Comparison of ENCODE assay signal across 28 mouse cellular contexts in genomic region chr12:46416250-46416649, GRCm38 (mm10).
DNase-seq lines count a peak whose midpoint lies in the region; ATAC-seq and TF ChIP-seq lines count a peak whose summit lies in the region.
"Had no signal": no experiment of that assay in that cellular context is flagged by ENCODE, and none has a peak within 500 bp of the region (broad histone marks: within the 10 kb centered on the region; RNA-seq: fewer than 3 reads in every experiment).

No protein-coding gene starts in this region.

- peaks cover 3% of the 10 kb centered on the region; the same call in 1 of the 2 replicates for H3K9me3 ChIP-seq in hindbrain, postnatal 0 days (ENCODE audit: low read length)
- H3K9me3 ChIP-seq in hindbrain, embryonic 10.5 days, result no peaks in the 10 kb centered on the region
- no peaks in the 10 kb centered on the region; the same call in 1 of the 2 replicates for H3K9me3 ChIP-seq in neural tube, embryonic 15.5 days (replicated peaks)
- H3K9me3 ChIP-seq in forebrain, embryonic 16.5 days (ENCODE audit: control insufficient read depth, low read length), result no peaks in the 10 kb centered on the region
- H3K9me3 ChIP-seq in midbrain, embryonic 14.5 days (ENCODE audit: control insufficient read depth, low read length), result no peaks in the 10 kb centered on the region
- H3K9me3 ChIP-seq: G1E; heart, embryonic 13.5 days; hindbrain, embryonic 13.5 days; limb, embryonic 15.5 days; megakaryocyte, embryonic 14.5 days; neural tube, embryonic 13.5 days had no signal

- TF ChIP-seq CTCF in hindbrain, postnatal 0 days (IDR thresholded peaks at IDR 0.05; ENCODE audit: low read depth), result peak; percentile 24; the same call in 1 of the 2 replicates

- no peaks in the 10 kb centered on the region for H3K27me3 ChIP-seq in hindbrain, postnatal 0 days (ENCODE audit: insufficient read depth, low read length)
- H3K27me3 ChIP-seq in hindbrain, embryonic 10.5 days (ENCODE audit: insufficient read depth, poor library complexity, severe bottlenecking), result no peaks in the 10 kb centered on the region
- no peaks in the 10 kb centered on the region for H3K27me3 ChIP-seq in neural tube, embryonic 15.5 days (replicated peaks)
- no peaks in the 10 kb centered on the region for H3K27me3 ChIP-seq in forebrain, embryonic 16.5 days (replicated peaks; ENCODE audit: control insufficient read depth, insufficient read depth, low read length)
- H3K27me3 ChIP-seq in midbrain, embryonic 14.5 days (ENCODE audit: control insufficient read depth, insufficient read depth, low read length), result no peaks in the 10 kb centered on the region
- H3K27me3 ChIP-seq: CH12.LX; heart, embryonic 13.5 days; hindbrain, embryonic 13.5 days; limb, embryonic 15.5 days; megakaryocyte, embryonic 14.5 days; neural tube, embryonic 13.5 days; Patski had no signal

- no peak overlapping the region for H3K4me3 ChIP-seq in hindbrain, postnatal 0 days (ENCODE audit: low read length)
- no peak overlapping the region for H3K4me3 ChIP-seq in hindbrain, embryonic 10.5 days
- no peak overlapping the region for H3K4me3 ChIP-seq in neural tube, embryonic 15.5 days (replicated peaks)
- no peak overlapping the region for H3K4me3 ChIP-seq in forebrain, embryonic 16.5 days (replicated peaks; ENCODE audit: low read length)
- H3K4me3 ChIP-seq in midbrain, embryonic 14.5 days (replicated peaks; ENCODE audit: low read depth, low read length), result no peak overlapping the region
- H3K4me3 ChIP-seq: heart, adult 2 months; heart, embryonic 13.5 days; hindbrain, embryonic 13.5 days; limb, embryonic 15.5 days; megakaryocyte, embryonic 14.5 days; neural tube, embryonic 13.5 days had no signal

- no peak overlapping the region for H3K9ac ChIP-seq in hindbrain, postnatal 0 days (replicated peaks; ENCODE audit: low read length)
- H3K9ac ChIP-seq in neural tube, embryonic 15.5 days (replicated peaks), result no peak overlapping the region
- H3K9ac ChIP-seq in forebrain, embryonic 16.5 days (replicated peaks; ENCODE audit: low read depth, low read length), result no peak overlapping the region
- no peak overlapping the region for H3K9ac ChIP-seq in midbrain, embryonic 14.5 days (replicated peaks; ENCODE audit: low read length)
- H3K9ac ChIP-seq: heart, embryonic 13.5 days; hindbrain, embryonic 13.5 days; limb, embryonic 15.5 days; liver, embryonic 14.5 days; lung, embryonic 14.5 days; neural tube, embryonic 13.5 days had no signal

- DNase-seq in hindbrain, postnatal 0 days (ENCODE audit: low spot score), result peak; percentile 25
- DNase-seq in hindbrain, embryonic 10.5 days (ENCODE audit: low spot score), result no peak
- DNase-seq in neural tube, embryonic 10.5 days (ENCODE audit: extremely low spot score, low spot score), result no peak
- peak; percentile 32 for DNase-seq in midbrain, embryonic 14.5 days
- DNase-seq in layer of hippocampus, adult 18-20 months (ENCODE audit: low spot score in 2 of 2), result no peak
- no peak for DNase-seq in T-cell, adult 2 months (ENCODE audit: low spot score)
- DNase-seq: adrenal gland, adult 2 months; B cell, adult 2 months; cerebellum, postnatal 36 days; gastrocnemius, postnatal 14 days; heart, adult 2 months; kidney, adult 9 months; kidney, postnatal 25 days; left cerebral cortex, postnatal 4 days; lung, embryonic 14.5 days; lung, postnatal 36 days had no signal

- ATAC-seq in hindbrain, postnatal 0 days, result no peak
- 0 out of 2 replicates have a peak, but pooled peaks have one; percentile 47 for ATAC-seq in neural tube, embryonic 15.5 days (ENCODE audit: low FRiP score)
- 0 out of 2 replicates have a peak, but pooled peaks have one; percentile 30 for ATAC-seq in forebrain, embryonic 16.5 days
- peak; percentile 37; the same call in 1 of the 2 replicates for ATAC-seq in midbrain, embryonic 14.5 days (ENCODE audit: low FRiP score, low TSS enrichment)
- ATAC-seq: inflammation-experienced regulatory T-cells, adult 6 months; Patski had no signal

- H3K27ac ChIP-seq in hindbrain, postnatal 0 days, result no peak overlapping the region
- no peak overlapping the region; the same call in 1 of the 2 replicates for H3K27ac ChIP-seq in hindbrain, embryonic 10.5 days
- no peak overlapping the region for H3K27ac ChIP-seq in neural tube, embryonic 15.5 days (replicated peaks)
- H3K27ac ChIP-seq in forebrain, embryonic 16.5 days (ENCODE audit: low read length), result no peak overlapping the region
- no peak overlapping the region for H3K27ac ChIP-seq in midbrain, embryonic 14.5 days (replicated peaks; ENCODE audit: low read depth, low read length)
- H3K27ac ChIP-seq: heart, adult 2 months; heart, embryonic 13.5 days; hindbrain, embryonic 13.5 days; limb, embryonic 15.5 days; liver, embryonic 14.5 days; neural tube, embryonic 13.5 days had no signal

- no peaks in the 10 kb centered on the region for H3K36me3 ChIP-seq in hindbrain, postnatal 0 days (ENCODE audit: insufficient read depth, low read length)
- no peaks in the 10 kb centered on the region for H3K36me3 ChIP-seq in hindbrain, embryonic 10.5 days
- H3K36me3 ChIP-seq in neural tube, embryonic 15.5 days, result no peaks in the 10 kb centered on the region
- no peaks in the 10 kb centered on the region for H3K36me3 ChIP-seq in forebrain, embryonic 16.5 days (ENCODE audit: control insufficient read depth, insufficient read depth)
- H3K36me3 ChIP-seq in midbrain, embryonic 14.5 days (ENCODE audit: control insufficient read depth, insufficient read depth, low read length), result no peaks in the 10 kb centered on the region
- H3K36me3 ChIP-seq: G1E; heart, embryonic 13.5 days; hindbrain, embryonic 13.5 days; limb, embryonic 15.5 days; neural tube, embryonic 13.5 days had no signal

- H3K4me2 ChIP-seq in hindbrain, postnatal 0 days (ENCODE audit: low read depth, low read length), result no peak overlapping the region
- H3K4me2 ChIP-seq in neural tube, embryonic 15.5 days, result no peak overlapping the region
- H3K4me2 ChIP-seq in forebrain, embryonic 16.5 days (ENCODE audit: low read length), result no peak overlapping the region
- no peak overlapping the region for H3K4me2 ChIP-seq in midbrain, embryonic 14.5 days (ENCODE audit: low read length)
- H3K4me2 ChIP-seq: heart, embryonic 13.5 days; hindbrain, embryonic 13.5 days; limb, embryonic 15.5 days; lung, embryonic 14.5 days; neural tube, embryonic 13.5 days had no signal

- H3K4me1 ChIP-seq in hindbrain, postnatal 0 days (ENCODE audit: insufficient read depth, low read length), result no peaks in the 10 kb centered on the region
- no peaks in the 10 kb centered on the region for H3K4me1 ChIP-seq in hindbrain, embryonic 10.5 days (replicated peaks)
- H3K4me1 ChIP-seq in neural tube, embryonic 15.5 days, result no peaks in the 10 kb centered on the region
- H3K4me1 ChIP-seq in forebrain, embryonic 16.5 days (replicated peaks; ENCODE audit: control insufficient read depth, insufficient read depth, low read length), result peaks cover 3% of the 10 kb centered on the region
- no peaks in the 10 kb centered on the region for H3K4me1 ChIP-seq in midbrain, embryonic 14.5 days (ENCODE audit: control insufficient read depth, insufficient read depth, low read length)
- H3K4me1 ChIP-seq: heart, embryonic 13.5 days; hindbrain, embryonic 13.5 days; limb, embryonic 15.5 days; megakaryocyte, embryonic 14.5 days; neural tube, embryonic 13.5 days had no signal

Comparison
In these comparisons a context has a peak if more than half of its experiments do, and no peak if none do; other contexts are left out.
1. DNase-seq: peak in hindbrain, postnatal 0 days (single experiment) and midbrain, embryonic 14.5 days (single experiment); none in hindbrain, embryonic 10.5 days (single experiment), neural tube, embryonic 10.5 days (single experiment), layer of hippocampus, adult 18-20 months (0 of 2) and T-cell, adult 2 months (single experiment).